Mouse (Mus musculus) thymus, adult 2 months (tissue): ENCODE data around the gene Meioc.

ENCODE experiments used
- CTCF ChIP-seq: fragments of 200-500 bp; IDR thresholded peaks from 2 replicates; pipeline ENCODE4 v1.5.1; 2012; ENCODE audit warnings: mild to moderate bottlenecking, control low read depth, low read length, moderate library complexity, borderline replicate concordance; ENCODE audit not compliant: control insufficient read depth, poor library complexity, insufficient read depth; ENCODE audit errors: extremely low read depth
- POLR2A ChIP-seq: fragments of 200-500 bp; IDR thresholded peaks from 2 replicates; pipeline ENCODE4 v1.6.1; 2012; ENCODE audit warnings: mild to moderate bottlenecking, low read length, control low read depth, moderate library complexity; ENCODE audit not compliant: control insufficient read depth, poor library complexity, insufficient read depth; ENCODE audit errors: extremely low read depth

- no peak for TF ChIP-seq POLR2A
- TF ChIP-seq CTCF, result no peak
Measured at GRCm38 (mm10) chr11:102655888-102656287, 7.6 kb upstream of the Meioc start.
